Mouse (Mus musculus): ENCODE data around the gene Gcnt4. TPM values are rescaled to one million over a fixed set of nuclear protein-coding genes. Genes with fewer than 3 reads are reported as not detected.
"Not testable (repeated sequence)": the region's sequence is repeated elsewhere in the genome, so short reads cannot be mapped to it uniquely, and the experiment has no call there.

The Gcnt4 gene
- polyA plus RNA-seq, 1 experiment from 2014 or later = 0.37 TPM

- peaks cover 23% of the 10 kb centered on the region for H3K27me3 ChIP-seq
- ATAC-seq (ENCODE audit: low FRiP score, low read depth) = no peak
- 46% methylated on average over 8 of the region's 8 CpGs for WGBS
Observed at GRCm38 (mm10) chr13:96928432-96929039, 4.0 kb downstream of the Gcnt4 start.

GRCm38 (mm10) chr13:96932745-96933144 lies 8.3 kb downstream of the Gcnt4 start:
- no peak overlapping the region for H3K4me2 ChIP-seq (replicated peaks)
- no peaks in the 10 kb centered on the region for H3K27me3 ChIP-seq
- no peaks in the 10 kb centered on the region for H3K9me3 ChIP-seq
- 83% methylated on average over 5 of the region's 5 CpGs for WGBS
- no peak overlapping the region for H3K9ac ChIP-seq
- ATAC-seq (ENCODE audit: low FRiP score, low read depth) = no peak
- no peaks in the 10 kb centered on the region for H3K36me3 ChIP-seq
- no peaks in the 10 kb centered on the region for H3K4me1 ChIP-seq
- H3K27ac ChIP-seq = no peak overlapping the region
- no peak overlapping the region for H3K4me3 ChIP-seq

More at GRCm38 (mm10) chr13:96928432-96929039, 4.0 kb downstream of the Gcnt4 start:
- Histone ChIP-seq H3K4me2 (replicated peaks) (no peak overlapping the region), H3K36me3 (no peaks in the 10 kb centered on the region), H3K4me3 (no peak overlapping the region), H3K9ac (no peak overlapping the region), H3K4me1 (peaks cover 12% of the 10 kb centered on the region), H3K27ac (no peak overlapping the region), H3K9me3 (no peaks in the 10 kb centered on the region)

- Histone ChIP-seq H3K27ac (no peak overlapping the region), H3K4me1 (no peaks in the 10 kb centered on the region), H3K9ac (no peak overlapping the region), H3K4me3 (no peak overlapping the region), H3K36me3 (no peaks in the 10 kb centered on the region), H3K27me3 (no peaks in the 10 kb centered on the region), H3K4me2 (replicated peaks) (no peak overlapping the region), H3K9me3 (no peaks in the 10 kb centered on the region)
- no peak for ATAC-seq (ENCODE audit: low FRiP score, low read depth)
- 56% methylated on average over 8 of the region's 8 CpGs for WGBS
Observed at GRCm38 (mm10) chr13:96933367-96933766, 8.9 kb downstream of the Gcnt4 start.

GRCm38 (mm10) chr13:96936173-96936777 lies 11.8 kb downstream of the Gcnt4 start:
- ATAC-seq (ENCODE audit: low FRiP score, low read depth) = no peak
- no peaks in the 10 kb centered on the region for H3K27me3 ChIP-seq
- H3K4me2 ChIP-seq (replicated peaks) = no peak overlapping the region
- H3K9ac ChIP-seq = no peak overlapping the region
- H3K4me3 ChIP-seq = no peak overlapping the region
- H3K9me3 ChIP-seq = no peaks in the 10 kb centered on the region
- no peaks in the 10 kb centered on the region for H3K36me3 ChIP-seq
- H3K27ac ChIP-seq = no peak overlapping the region
- WGBS = 40% methylated on average over 6 of the region's 6 CpGs
- H3K4me1 ChIP-seq = no peaks in the 10 kb centered on the region

GRCm38 (mm10) chr13:96937059-96937558 lies 12.6 kb downstream of the Gcnt4 start:
- no peak overlapping the region for H3K27ac ChIP-seq
- H3K4me1 ChIP-seq = no peaks in the 10 kb centered on the region
- no peak overlapping the region for H3K4me2 ChIP-seq (replicated peaks)
- no peak overlapping the region for H3K4me3 ChIP-seq
- no peaks in the 10 kb centered on the region for H3K9me3 ChIP-seq
- 73% methylated on average over 10 of the region's 10 CpGs for WGBS
- H3K27me3 ChIP-seq = no peaks in the 10 kb centered on the region
- no peaks in the 10 kb centered on the region for H3K36me3 ChIP-seq
- H3K9ac ChIP-seq = no peak overlapping the region
- no peak for ATAC-seq (ENCODE audit: low FRiP score, low read depth)

- Histone ChIP-seq H3K9ac (no peak overlapping the region), H3K4me1 (peaks cover 12% of the 10 kb centered on the region), H3K4me2 (replicated peaks) (no peak overlapping the region), H3K36me3 (no peaks in the 10 kb centered on the region), H3K9me3 (no peaks in the 10 kb centered on the region), H3K27ac (no peak overlapping the region), H3K27me3 (no peaks in the 10 kb centered on the region), H3K4me3 (no peak overlapping the region)
- 0 out of 2 replicates have a peak, but pooled peaks have one; percentile 24 for ATAC-seq (ENCODE audit: low FRiP score, low read depth)
- 77% methylated on average over 10 of the region's 10 CpGs for WGBS
Observed at GRCm38 (mm10) chr13:96939680-96940079, 15.2 kb downstream of the Gcnt4 start.

- H3K4me1 ChIP-seq = peaks cover 12% of the 10 kb centered on the region
- not testable (repeated sequence) for H3K36me3 ChIP-seq; H3K4me3 ChIP-seq; ATAC-seq (ENCODE audit: low FRiP score, low read depth); H3K9ac ChIP-seq; H3K9me3 ChIP-seq; H3K4me2 ChIP-seq (replicated peaks); H3K27ac ChIP-seq; H3K27me3 ChIP-seq
- 87% methylated on average over 11 of the region's 11 CpGs for WGBS
Observed at GRCm38 (mm10) chr13:96941481-96941880, 17.0 kb downstream of the Gcnt4 start.

GRCm38 (mm10) chr13:96943571-96943970 lies 19.1 kb downstream of the Gcnt4 start:
- no peaks in the 10 kb centered on the region for H3K36me3 ChIP-seq
- H3K9ac ChIP-seq = no peak overlapping the region
- no peaks in the 10 kb centered on the region for H3K9me3 ChIP-seq
- no peak overlapping the region for H3K4me2 ChIP-seq (replicated peaks)
- WGBS = 24% methylated on average over 3 of the region's 3 CpGs
- no peak overlapping the region for H3K27ac ChIP-seq
- peaks cover 12% of the 10 kb centered on the region for H3K4me1 ChIP-seq
- no peak overlapping the region for H3K4me3 ChIP-seq
- H3K27me3 ChIP-seq = no peaks in the 10 kb centered on the region
- ATAC-seq (ENCODE audit: low FRiP score, low read depth) = no peak

- no peaks in the 10 kb centered on the region for H3K9me3 ChIP-seq
- H3K4me3 ChIP-seq = no peak overlapping the region
- H3K9ac ChIP-seq = no peak overlapping the region
- peaks cover 12% of the 10 kb centered on the region for H3K4me1 ChIP-seq
- no peak overlapping the region for H3K27ac ChIP-seq
- no peak overlapping the region for H3K4me2 ChIP-seq (replicated peaks)
- H3K36me3 ChIP-seq = no peaks in the 10 kb centered on the region
- 83% methylated on average over 4 of the region's 4 CpGs for WGBS
- no peaks in the 10 kb centered on the region for H3K27me3 ChIP-seq
- no peak for ATAC-seq (ENCODE audit: low FRiP score, low read depth)
Observed at GRCm38 (mm10) chr13:96945748-96946147, 21.3 kb downstream of the Gcnt4 start.

GRCm38 (mm10) chr13:96947722-96948121 lies 23.2 kb downstream of the Gcnt4 start:
- no peaks in the 10 kb centered on the region for H3K9me3 ChIP-seq
- WGBS = 81% methylated on average over 7 of the region's 7 CpGs
- no peak overlapping the region for H3K9ac ChIP-seq
- no peaks in the 10 kb centered on the region for H3K36me3 ChIP-seq
- H3K27ac ChIP-seq = no peak overlapping the region
- H3K27me3 ChIP-seq = no peaks in the 10 kb centered on the region
- no peak for ATAC-seq (ENCODE audit: low FRiP score, low read depth)
- H3K4me1 ChIP-seq = peaks cover 12% of the 10 kb centered on the region
- no peak overlapping the region for H3K4me3 ChIP-seq
- H3K4me2 ChIP-seq (replicated peaks) = no peak overlapping the region

- Histone ChIP-seq H3K9me3 (no peaks in the 10 kb centered on the region), H3K4me2 (replicated peaks) (no peak overlapping the region), H3K27ac (no peak overlapping the region), H3K36me3 (no peaks in the 10 kb centered on the region), H3K4me1 (no peaks in the 10 kb centered on the region), H3K27me3 (no peaks in the 10 kb centered on the region), H3K9ac (no peak overlapping the region), H3K4me3 (no peak overlapping the region)
- 55% methylated on average over 2 of the region's 2 CpGs for WGBS
- no peak for ATAC-seq (ENCODE audit: low FRiP score, low read depth)
Observed at GRCm38 (mm10) chr13:96951880-96952279, 27.4 kb downstream of the Gcnt4 start.

GRCm38 (mm10) chr13:96956466-96956865 lies 32.0 kb downstream of the Gcnt4 start:
- Histone ChIP-seq H3K27ac (no peak overlapping the region), H3K27me3 (no peaks in the 10 kb centered on the region), H3K4me2 (replicated peaks) (no peak overlapping the region), H3K4me1 (no peaks in the 10 kb centered on the region), H3K36me3 (no peaks in the 10 kb centered on the region), H3K9me3 (no peaks in the 10 kb centered on the region), H3K4me3 (no peak overlapping the region), H3K9ac (no peak overlapping the region)
- no peak for ATAC-seq (ENCODE audit: low FRiP score, low read depth)
- 86% methylated on average over 6 of the region's 6 CpGs for WGBS

- no peak for ATAC-seq (ENCODE audit: low FRiP score, low read depth)
- Histone ChIP-seq H3K4me2 (replicated peaks) (no peak overlapping the region), H3K4me3 (no peak overlapping the region), H3K27me3 (no peaks in the 10 kb centered on the region), H3K9me3 (no peaks in the 10 kb centered on the region), H3K36me3 (no peaks in the 10 kb centered on the region), H3K9ac (no peak overlapping the region), H3K27ac (no peak overlapping the region), H3K4me1 (no peaks in the 10 kb centered on the region)
- 79% methylated on average over 1 of the region's 1 CpGs for WGBS
Observed at GRCm38 (mm10) chr13:96960019-96960418, 35.5 kb downstream of the Gcnt4 start.
